Mouse (Mus musculus): ENCODE data around the gene Srbd1. TPM values are rescaled to one million over a fixed set of nuclear protein-coding genes. Genes with fewer than 3 reads are reported as not detected.

Srbd1 gene
- total RNA-seq, 2 experiments from 2014 or later, result 12.5 to 13.0 TPM

Other genes with a start within 250 kb of the Srbd1 start
- gene Prkce, start 22.6 kb upstream of the Srbd1 start, total RNA-seq (2021), result 10 to 100 TPM; 26.1 to 27.0 TPM